Mouse (Mus musculus): ENCODE measurements around the gene 1700012A03Rik. TPM values are rescaled to one million over a fixed set of nuclear protein-coding genes. Genes with fewer than 3 reads are reported as not detected.

The 1700012A03Rik gene
- not detected for polyA plus RNA-seq (2014; fragmentation: Illumina TruSeq; extraction: RNeasy Lipid Tissue Mini Kit (QIAGEN cat#74804); ENCODE audit: low read depth, low replicate concordance)

GRCm38 (mm10) chr6:32049951-32050345 is at the start of gene 1700012A03Rik:
TSS of gene 1700012A03Rik (plus strand) at chr6:32050246.

